Mouse (Mus musculus): Measurements from ENCODE around the gene Dip2b.

The Dip2b gene

DNA sequence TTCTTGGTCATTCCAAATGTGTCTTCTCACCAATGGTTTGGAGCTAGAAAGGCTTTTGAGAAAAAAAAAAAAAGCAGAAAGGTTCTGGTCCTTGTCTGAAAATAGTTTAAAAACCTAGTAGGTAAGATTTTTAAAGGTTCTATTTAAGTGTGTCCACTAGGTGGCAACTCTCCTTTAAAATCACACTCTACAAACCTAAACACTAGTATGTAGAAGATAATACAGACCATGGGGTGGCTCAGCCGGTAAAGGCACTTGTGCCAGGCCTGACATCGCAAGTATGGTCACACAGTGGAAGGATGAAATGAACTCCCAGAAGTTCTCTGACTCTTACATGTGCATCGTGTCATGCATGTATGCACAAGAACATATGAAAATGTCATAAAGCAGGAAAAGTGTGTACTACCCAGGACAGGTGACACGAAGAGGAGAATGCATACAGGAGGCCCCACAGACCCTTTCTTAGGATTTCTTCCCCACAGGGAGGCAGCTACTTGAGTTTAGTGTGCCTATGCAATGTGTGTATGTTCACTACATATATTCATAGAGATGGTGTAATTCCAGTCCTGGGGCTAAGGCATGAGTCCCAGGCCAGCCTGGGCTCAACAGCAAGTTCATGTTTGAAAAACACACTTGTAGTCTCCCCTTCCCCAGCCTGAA lies 224.9 kb downstream of the Dip2b start:
- DNase-seq (ENCODE audit: low spot score), result no peak

DNA sequence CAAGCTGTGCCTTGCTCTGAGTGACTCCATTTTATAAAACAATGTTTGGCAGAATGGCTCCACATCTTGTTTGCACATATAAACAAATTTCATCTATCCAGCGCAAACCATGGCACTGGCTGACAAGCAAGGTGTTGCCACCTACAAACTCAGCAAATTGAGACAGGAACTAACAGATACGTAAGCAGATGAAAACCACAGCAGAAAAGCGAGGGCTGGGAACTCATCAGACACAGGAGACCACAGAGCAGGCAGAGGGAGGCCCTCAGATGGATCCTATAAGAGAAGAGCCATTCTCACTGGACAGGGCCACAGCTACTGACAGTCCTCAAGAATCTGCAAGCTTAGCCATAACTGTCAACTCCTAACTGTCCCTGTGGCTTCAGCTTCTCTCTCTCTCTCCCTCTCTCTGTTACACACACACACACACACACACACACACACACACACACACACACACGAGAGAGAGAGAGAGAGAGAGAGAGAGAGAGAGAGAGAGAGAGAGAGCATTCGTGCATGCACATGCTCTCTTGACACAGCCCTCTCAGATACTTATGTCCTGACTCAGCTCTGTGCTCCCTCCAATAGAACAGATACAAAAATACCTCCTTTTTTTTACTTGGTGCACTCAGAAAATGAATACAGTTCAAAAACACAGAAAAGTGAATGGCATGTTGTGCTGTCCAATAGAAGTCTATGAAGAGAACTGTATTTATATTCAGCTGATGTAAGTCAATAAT lies 227.3 kb downstream of the Dip2b start:
- DNase-seq (ENCODE audit: low spot score), result no peak

- DNase-seq (ENCODE audit: low spot score), result no peak
These were observed 230.5 kb downstream of the Dip2b start for GRCm38 (mm10) chr15:100268916-100269315.

All from ovary, adult 18-20 months (tissue).